Mouse (Mus musculus) naive thymus-derived CD4-positive, alpha-beta T cell, adult 2 months (primary cell): ENCODE measurements around the gene Gm15140.
"Not testable (repeated sequence)": the region's sequence is repeated elsewhere in the genome, so short reads cannot be mapped to it uniquely, and the experiment has no call there.

Source experiments
- DNase-seq: peaks from one replicate; pipeline ENCODE4 v3.0.0-alpha.2; 2011; ENCODE audit warnings: low read depth

Gm15140 gene

GRCm38 (mm10) chrX:154120585-154120984 lies at the start of gene Gm15140:
TSS of gene Gm15140 (minus strand) at chrX:154120685.
- not testable (repeated sequence) for DNase-seq
